Mouse (Mus musculus): ENCODE measurements at regions not wholly inside any gene's neighbourhood (a gene's known extent, or its start where the extent isn't known, plus 50 kb on each side); places are given as distances from the start of the nearest gene placed in this dataset.

- DNase-seq (ENCODE audit: low spot score in 2 of 2): no peak
Observed at GRCm38 (mm10) chr4:31680958-31681357, 282.9 kb upstream of the Map3k7 start.

- no peak for DNase-seq (ENCODE audit: low spot score in 2 of 2)
Observed at GRCm38 (mm10) chr4:31689083-31689482, 274.8 kb upstream of the Map3k7 start.

GRCm38 (mm10) chr4:31697769-31698505 is 266.0 kb upstream of the Map3k7 start:
- DNase-seq (ENCODE audit: low spot score in 2 of 2): no peak

GRCm38 (mm10) chr4:31698506-31698782 is 265.5 kb upstream of the Map3k7 start:
- DNase-seq (ENCODE audit: low spot score in 2 of 2): no peak

- DNase-seq (ENCODE audit: low spot score in 2 of 2): no peak
Observed at GRCm38 (mm10) chr4:31699296-31699695, 264.6 kb upstream of the Map3k7 start.

- DNase-seq (ENCODE audit: low spot score in 2 of 2): no peak
Observed at GRCm38 (mm10) chr4:31714054-31714651, 249.7 kb upstream of the Map3k7 start.

GRCm38 (mm10) chr4:31723501-31723900 is 240.4 kb upstream of the Map3k7 start:
- DNase-seq (ENCODE audit: low spot score in 2 of 2): no peak

GRCm38 (mm10) chr4:31724400-31724799 is 239.5 kb upstream of the Map3k7 start:
- DNase-seq (ENCODE audit: low spot score in 2 of 2): no peak

- DNase-seq (ENCODE audit: low spot score in 2 of 2): no peak
Observed at GRCm38 (mm10) chr4:31727498-31728148, 236.3 kb upstream of the Map3k7 start.

- DNase-seq (ENCODE audit: low spot score in 2 of 2): no peak
Observed at GRCm38 (mm10) chr4:31728149-31728516, 235.8 kb upstream of the Map3k7 start.

- no peak for DNase-seq (ENCODE audit: low spot score in 2 of 2)
Observed at GRCm38 (mm10) chr4:31743776-31744175, 220.1 kb upstream of the Map3k7 start.

GRCm38 (mm10) chr4:31744431-31744830 is 219.5 kb upstream of the Map3k7 start:
- no peak for DNase-seq (ENCODE audit: low spot score in 2 of 2)

GRCm38 (mm10) chr4:31753677-31754312 is 210.1 kb upstream of the Map3k7 start:
- DNase-seq (ENCODE audit: low spot score in 2 of 2): no peak

- no peak for DNase-seq (ENCODE audit: low spot score in 2 of 2)
Observed at GRCm38 (mm10) chr4:31757126-31757525, 206.8 kb upstream of the Map3k7 start.

GRCm38 (mm10) chr4:31760116-31760515 is 203.8 kb upstream of the Map3k7 start:
- no peak for DNase-seq (ENCODE audit: low spot score in 2 of 2)

GRCm38 (mm10) chr4:31762199-31762598 is 201.7 kb upstream of the Map3k7 start:
- no peak for DNase-seq (ENCODE audit: low spot score in 2 of 2)

- DNase-seq (ENCODE audit: low spot score in 2 of 2): no peak
Observed at GRCm38 (mm10) chr4:31768026-31768626, 195.8 kb upstream of the Map3k7 start.

GRCm38 (mm10) chr4:31769325-31769724 is 194.6 kb upstream of the Map3k7 start:
- no peak for DNase-seq (ENCODE audit: low spot score in 2 of 2)

GRCm38 (mm10) chr4:31786284-31786683 is 177.6 kb upstream of the Map3k7 start:
- DNase-seq (ENCODE audit: low spot score in 2 of 2): no peak

GRCm38 (mm10) chr4:31817574-31818240 is 146.2 kb upstream of the Map3k7 start:
- no peak for DNase-seq (ENCODE audit: low spot score in 2 of 2)

GRCm38 (mm10) chr4:31819521-31820259 is 144.2 kb upstream of the Map3k7 start:
- peak in 1 of 2 experiments; percentile 24 for DNase-seq (ENCODE audit: low spot score in 2 of 2)
